ENCODE assay signal across 1 mouse cellular context in the genomic region with DNA sequence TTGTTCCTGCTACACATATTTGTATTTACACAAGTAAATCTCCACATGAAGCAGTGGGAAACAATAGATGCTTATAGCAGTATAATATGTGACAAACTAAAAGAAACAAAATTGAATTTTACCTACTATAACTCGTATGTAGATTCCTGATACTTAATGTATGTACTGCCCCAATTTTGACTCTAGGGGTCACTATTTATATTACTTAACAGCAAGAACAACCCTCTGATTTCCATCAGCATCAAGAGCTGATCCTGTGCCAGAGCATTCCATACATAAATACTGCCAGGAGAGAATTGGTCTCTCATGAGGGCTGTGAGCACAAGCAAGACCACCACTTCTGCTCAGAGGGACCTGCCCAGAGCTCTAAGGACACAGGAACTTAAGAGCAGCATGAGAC.
TF ChIP-seq lines count a peak whose summit lies in the region.

No protein-coding gene starts in this region.

TF ChIP-seq in CH12.LX, 34 proteins besides CTCF, POLR2A, EP300 and RAD21:
- TF ChIP-seq PAX5 (IDR thresholded peaks at IDR 0.05; ENCODE audit: low read length) = no peak
- TF ChIP-seq JUND (conservative IDR thresholded peaks at IDR 0.05; ENCODE audit: low read depth, low read length) = no peak
- no peak for TF ChIP-seq ELF1 (IDR thresholded peaks at IDR 0.05; ENCODE audit: low read depth, low read length)
- no peak for TF ChIP-seq ZMIZ1 (IDR thresholded peaks at IDR 0.05; ENCODE audit: low read depth, low read length)
- TF ChIP-seq ZNF384 (IDR thresholded peaks at IDR 0.05; ENCODE audit: low read depth, low read length) = no peak
- TF ChIP-seq CHD2 (IDR thresholded peaks at IDR 0.05; ENCODE audit: low read length) = no peak
- no peak for TF ChIP-seq ETS1 (conservative IDR thresholded peaks at IDR 0.05; ENCODE audit: low read depth, low read length)
TF ChIP-seq in CH12.LX: peak in this region for 0.
